Mouse (Mus musculus) neural tube, embryonic 12.5 days (tissue): ENCODE measurements around the gene Atg9a. TPM values are rescaled to one million over a fixed set of nuclear protein-coding genes. Genes with fewer than 3 reads are reported as not detected.

ENCODE experiments used
- ATAC-seq: fragments of 200-750 bp; cut with Nextera tagmentation; 2 replicates; pipeline ENCODE4 v1.8.0; 2017; ENCODE audit warnings: low read depth, mild to moderate bottlenecking, moderate TSS enrichment, moderate library complexity; ENCODE audit not compliant: low FRiP score
- H3K27ac ChIP-seq: fragments of 300-500 bp; sonication (generic); 2 replicates; pipeline ENCODE4 v1.5.1; 2016
- H3K27me3 ChIP-seq: fragments of 300-500 bp; sonication (generic); replicated peaks from 2 replicates; pipeline ENCODE4 v1.6.1; 2016; ENCODE audit warnings: mild to moderate bottlenecking
- H3K36me3 ChIP-seq: fragments of 300-500 bp; sonication (generic); 2 replicates; pipeline ENCODE4 v1.6.1; 2016; ENCODE audit warnings: mild to moderate bottlenecking
- H3K4me1 ChIP-seq: fragments of 300-500 bp; sonication (generic); 2 replicates; pipeline ENCODE4 v1.6.1; 2016
- H3K4me2 ChIP-seq: fragments of 300-500 bp; sonication (generic); replicated peaks from 2 replicates; pipeline ENCODE4 v1.6.1; 2016; ENCODE audit warnings: mild to moderate bottlenecking
- H3K4me3 ChIP-seq: fragments of 300-500 bp; sonication (generic); 2 replicates; pipeline ENCODE4 v1.5.1; 2016
- H3K9ac ChIP-seq: fragments of 300-500 bp; sonication (generic); 2 replicates; pipeline ENCODE4 v1.6.1; 2016; ENCODE audit warnings: mild to moderate bottlenecking
- H3K9me3 ChIP-seq: fragments of 300-500 bp; sonication (generic); 2 replicates; pipeline ENCODE4 v1.6.1; 2016; ENCODE audit warnings: mild to moderate bottlenecking
- WGBS: fragments of 180-500 bp; shearing (Covaris S2); methylation state at CpG from one replicate; pipeline ENCODE4 v1.1.7; 2016; 5-methylcytosine and 5-hydroxymethylcytosine counted together
- polyA plus RNA-seq: library from polyadenylated mRNA; unstranded; fragments of >200 nt; fragmentation: Nextera tagmentation; extraction: Ambion mirVana; gene quantifications from 2 replicates; pipeline ENCODE4 v1.2.1, GENCODE M21; 2016

Gene Atg9a
- polyA plus RNA-seq, 1 experiment from 2014 or later: 41.0 TPM

DNA sequence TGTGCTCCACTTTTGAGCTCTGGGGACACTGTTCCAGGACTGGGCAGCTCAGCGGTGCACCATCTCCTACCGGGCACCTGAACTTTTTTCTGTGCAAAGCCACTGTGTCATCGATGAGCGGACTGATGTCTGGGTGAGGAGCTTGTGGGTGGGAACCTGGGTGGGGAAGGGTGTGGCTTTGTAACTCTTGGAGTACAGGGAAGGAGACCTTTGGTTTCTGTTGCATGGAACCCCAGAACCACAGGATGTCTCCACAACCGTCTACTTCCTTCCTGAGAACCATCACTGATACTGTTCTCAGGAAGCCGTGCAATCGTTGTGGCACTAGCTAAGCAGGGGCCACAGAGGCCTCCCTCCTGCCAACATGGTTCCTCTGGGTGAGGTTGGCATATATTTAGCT, 21.1 kb upstream of the Atg9a start:
- 96% methylated on average over 7 of the region's 7 CpGs for WGBS
- H3K4me1 ChIP-seq: peaks cover 40% of the 10 kb centered on the region
- ATAC-seq: no peak
- no peak overlapping the region for H3K9ac ChIP-seq
- no peak overlapping the region for H3K4me3 ChIP-seq
- peaks cover 26% of the 10 kb centered on the region for H3K27me3 ChIP-seq
- peaks cover 40% of the 10 kb centered on the region for H3K36me3 ChIP-seq
- no peak overlapping the region for H3K27ac ChIP-seq
- H3K4me2 ChIP-seq: no peak overlapping the region
- H3K9me3 ChIP-seq: no peaks in the 10 kb centered on the region

- ATAC-seq: no peak
- Histone ChIP-seq H3K4me1 (peaks cover 37% of the 10 kb centered on the region), H3K27ac (no peak overlapping the region), H3K36me3 (peaks cover 40% of the 10 kb centered on the region), H3K9ac (no peak overlapping the region), H3K27me3 (peaks cover 20% of the 10 kb centered on the region), H3K4me3 (no peak overlapping the region), H3K4me2 (no peak overlapping the region; the same call in 1 of the 2 replicates), H3K9me3 (no peaks in the 10 kb centered on the region)
- WGBS: 84% methylated on average over 4 of the region's 4 CpGs
These were observed 20.5 kb upstream of the Atg9a start for GRCm38 (mm10) chr1:75212542-75212941.

DNA sequence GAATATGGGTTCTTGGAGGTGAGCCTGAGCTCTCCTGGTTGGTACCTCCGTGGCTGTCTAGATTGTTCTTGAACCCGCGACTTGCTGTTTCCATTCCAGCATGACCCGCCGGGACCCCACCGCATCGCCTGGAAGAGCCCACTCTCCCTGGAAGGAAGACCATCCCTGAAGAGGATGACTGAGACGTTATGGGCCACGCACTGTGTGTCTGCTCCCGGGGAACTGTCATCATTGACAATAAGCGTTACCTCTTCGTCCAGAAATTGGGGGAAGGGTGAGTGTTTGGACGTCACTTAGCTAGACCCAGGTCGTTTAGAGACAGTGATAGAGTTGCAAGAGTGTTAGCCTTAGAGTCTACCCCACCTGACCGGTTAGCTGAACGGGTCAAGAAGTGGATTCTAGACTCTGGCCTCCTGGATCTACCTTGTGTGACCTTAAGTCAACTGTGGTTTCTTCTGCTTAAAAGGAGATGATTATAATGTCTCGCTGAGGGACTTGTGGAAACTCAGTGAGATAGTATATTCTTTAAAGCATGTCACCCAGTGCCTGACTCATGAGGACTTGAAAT, 19.2 kb upstream of the Atg9a start:
- Histone ChIP-seq H3K4me1 (peaks cover 37% of the 10 kb centered on the region), H3K9me3 (no peaks in the 10 kb centered on the region), H3K9ac (peak overlapping the region; percentile 96), H3K4me3 (peak overlapping the region; percentile 98), H3K27ac (no peak overlapping the region), H3K36me3 (peaks cover 40% of the 10 kb centered on the region), H3K27me3 (peaks cover 10% of the 10 kb centered on the region), H3K4me2 (peak overlapping the region; percentile 97)
- peak; percentile 21; the same call in 1 of the 2 replicates for ATAC-seq
- WGBS: 15% methylated on average over 17 of the region's 17 CpGs

- Histone ChIP-seq H3K4me2 (peak within 1 kb of the TSS; percentile 97), H3K4me1 (peaks cover 37% of the 10 kb centered on the region), H3K27me3 (peaks cover 4% of the 10 kb centered on the region; the same call in 1 of the 2 replicates), H3K4me3 (peak within 1 kb of the TSS; percentile 98), H3K27ac (no peak within 1 kb of the TSS), H3K36me3 (peaks cover 36% of the 10 kb centered on the region), H3K9me3 (no peaks in the 10 kb centered on the region), H3K9ac (peak within 1 kb of the TSS; percentile 96)
- WGBS: 7% methylated on average over 42 of the region's 42 CpGs
- ATAC-seq: peak; percentile 96
These were observed 18.4 kb upstream of the Atg9a start, which contains the start of the genes Glb1l and Stk16 for GRCm38 (mm10) chr1:75210136-75211087. TSS of gene Glb1l (minus strand) at chr1:75210813. TSS of gene Stk16 (plus strand) at chr1:75210838.

DNA sequence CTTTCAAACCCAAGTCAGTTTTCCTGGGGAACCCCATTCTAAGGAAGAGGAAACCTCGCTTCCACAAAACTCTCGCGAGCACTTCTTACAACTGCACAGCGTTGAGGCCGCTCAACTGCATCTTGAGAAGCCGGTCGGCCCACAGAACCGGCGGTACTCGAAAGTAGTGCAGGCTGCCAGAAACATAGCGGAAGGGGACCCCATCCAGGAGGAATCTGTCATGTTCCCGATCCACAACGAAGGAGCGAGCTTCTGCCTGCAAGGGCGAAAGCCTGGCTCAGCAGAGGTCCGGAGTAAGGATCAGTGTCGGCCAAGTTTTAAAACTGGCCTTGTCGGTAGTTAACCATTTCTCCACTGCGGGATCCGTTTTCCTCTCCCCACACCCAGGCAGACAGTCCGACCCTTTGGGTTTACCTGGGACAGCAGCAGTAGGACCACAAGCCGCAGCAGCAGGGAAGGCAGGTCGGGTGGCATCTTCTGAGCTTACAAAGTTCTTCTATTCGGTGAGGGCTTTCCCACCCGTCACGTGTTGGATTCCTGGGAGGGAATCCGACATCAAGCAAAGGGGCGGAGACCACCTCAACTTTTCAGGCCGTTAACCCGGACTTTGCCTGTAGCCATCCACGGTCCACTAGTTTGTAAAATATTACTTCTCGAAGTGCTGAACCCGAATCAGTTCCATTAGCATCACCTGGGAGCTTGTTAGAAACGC, 17.1 kb upstream of the Atg9a start:
- peak overlapping the region; percentile 42 for H3K9ac ChIP-seq
- H3K27me3 ChIP-seq: peaks cover 4% of the 10 kb centered on the region; the same call in 1 of the 2 replicates
- peak overlapping the region; percentile 14 for H3K4me3 ChIP-seq
- no peak for ATAC-seq
- peaks cover 23% of the 10 kb centered on the region for H3K36me3 ChIP-seq
- H3K9me3 ChIP-seq: no peaks in the 10 kb centered on the region
- WGBS: 14% methylated on average over 34 of the region's 34 CpGs
- H3K4me2 ChIP-seq: peak overlapping the region; percentile 97
- H3K27ac ChIP-seq: no peak overlapping the region
- peaks cover 37% of the 10 kb centered on the region for H3K4me1 ChIP-seq

GRCm38 (mm10) chr1:75201236-75201635, 9.2 kb upstream of the Atg9a start:
- Histone ChIP-seq H3K4me2 (no peak overlapping the region), H3K9me3 (no peaks in the 10 kb centered on the region), H3K4me3 (no peak overlapping the region), H3K36me3 (peaks cover 38% of the 10 kb centered on the region), H3K4me1 (no peaks in the 10 kb centered on the region), H3K27ac (no peak overlapping the region), H3K9ac (no peak overlapping the region), H3K27me3 (no peaks in the 10 kb centered on the region)
- 89% methylated on average over 1 of the region's 1 CpGs for WGBS
- ATAC-seq: no peak

GRCm38 (mm10) chr1:75192452-75192851, 456 bp upstream of the Atg9a start:
- ATAC-seq: peak; percentile 26
- H3K27me3 ChIP-seq: no peaks in the 10 kb centered on the region
- WGBS: under 1% methylated on average over 19 of the region's 19 CpGs
- H3K4me1 ChIP-seq: peaks cover 17% of the 10 kb centered on the region
- H3K27ac ChIP-seq: peak overlapping the region; percentile 58; the same call in 1 of the 2 replicates
- peak overlapping the region; percentile 75 for H3K4me2 ChIP-seq
- peak overlapping the region; percentile 75 for H3K4me3 ChIP-seq
- peaks cover 33% of the 10 kb centered on the region for H3K36me3 ChIP-seq
- H3K9me3 ChIP-seq: no peaks in the 10 kb centered on the region
- H3K9ac ChIP-seq: peak overlapping the region; percentile 88

DNA sequence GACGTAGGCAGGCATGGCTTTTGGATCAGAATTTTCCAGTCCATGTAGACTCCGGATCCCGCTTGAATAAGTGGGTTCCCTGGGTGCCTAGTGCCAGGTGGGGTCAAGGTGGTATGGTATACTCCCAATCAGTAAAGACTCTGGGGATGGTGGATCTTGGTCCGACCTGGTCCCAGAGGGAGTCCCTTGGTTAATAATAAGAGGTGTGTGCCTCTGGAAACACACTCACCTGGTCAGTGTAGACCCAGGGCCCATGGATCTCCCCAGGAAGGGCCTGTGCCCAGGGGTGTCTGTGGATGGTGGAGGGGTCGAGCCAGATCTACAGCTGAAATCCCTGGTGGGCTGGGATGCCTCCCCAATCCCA, 756 bp downstream of the Atg9a start:
- H3K27me3 ChIP-seq: no peaks in the 10 kb centered on the region
- peak overlapping the region; percentile 65 for H3K27ac ChIP-seq
- H3K9me3 ChIP-seq: no peaks in the 10 kb centered on the region
- peaks cover 17% of the 10 kb centered on the region for H3K4me1 ChIP-seq
- no peak for ATAC-seq
- peaks cover 28% of the 10 kb centered on the region for H3K36me3 ChIP-seq
- peak overlapping the region; percentile 75 for H3K4me2 ChIP-seq
- peak overlapping the region; percentile 75 for H3K4me3 ChIP-seq
- H3K9ac ChIP-seq: peak overlapping the region; percentile 88
- 41% methylated on average over 5 of the region's 5 CpGs for WGBS

- peaks cover 17% of the 10 kb centered on the region for H3K4me1 ChIP-seq
- no peak overlapping the region for H3K27ac ChIP-seq
- peak overlapping the region; percentile 75 for H3K4me2 ChIP-seq
- H3K9me3 ChIP-seq: no peaks in the 10 kb centered on the region
- peaks cover 28% of the 10 kb centered on the region for H3K36me3 ChIP-seq
- H3K9ac ChIP-seq: peak overlapping the region; percentile 88; the same call in 1 of the 2 replicates
- no peak for ATAC-seq
- no peaks in the 10 kb centered on the region for H3K27me3 ChIP-seq
- WGBS: 74% methylated on average over 2 of the region's 2 CpGs
- no peak overlapping the region for H3K4me3 ChIP-seq
These were observed 1.4 kb downstream of the Atg9a start for GRCm38 (mm10) chr1:75190577-75190976.

GRCm38 (mm10) chr1:75187914-75188483, 4.0 kb downstream of the Atg9a start:
- peaks cover 12% of the 10 kb centered on the region for H3K4me1 ChIP-seq
- WGBS: 89% methylated on average over 2 of the region's 2 CpGs
- no peak overlapping the region for H3K4me3 ChIP-seq
- no peak overlapping the region for H3K27ac ChIP-seq
- no peaks in the 10 kb centered on the region for H3K9me3 ChIP-seq
- peaks cover 48% of the 10 kb centered on the region for H3K36me3 ChIP-seq
- H3K27me3 ChIP-seq: no peaks in the 10 kb centered on the region
- no peak for ATAC-seq
- no peak overlapping the region for H3K9ac ChIP-seq
- no peak overlapping the region for H3K4me2 ChIP-seq

GRCm38 (mm10) chr1:75187126-75187525, 4.9 kb downstream of the Atg9a start:
- H3K4me3 ChIP-seq: no peak overlapping the region
- peaks cover 10% of the 10 kb centered on the region for H3K4me1 ChIP-seq
- no peak overlapping the region for H3K27ac ChIP-seq
- H3K4me2 ChIP-seq: no peak overlapping the region
- ATAC-seq: no peak
- H3K36me3 ChIP-seq: peaks cover 57% of the 10 kb centered on the region
- H3K9me3 ChIP-seq: no peaks in the 10 kb centered on the region
- no peaks in the 10 kb centered on the region for H3K27me3 ChIP-seq
- no peak overlapping the region for H3K9ac ChIP-seq
